Mouse (Mus musculus) adrenal gland, adult 8-10 months (tissue): ENCODE data around the gene Prkag2. TPM values are rescaled to one million over a fixed set of nuclear protein-coding genes. Genes with fewer than 3 reads are reported as not detected.

Experiments used
- DNase-seq: peaks from one replicate; pipeline ENCODE4 v3.0.0; 2022
- total RNA-seq, 4 experiments: library from RNA; stranded (reverse); gene quantifications; 2 replicates each; pipeline ENCODE4 v1.2.4; 2022

Gene Prkag2
- total RNA-seq, 4 experiments from 2014 or later = 30.7 to 56.0 (median 42.9) TPM

DNA sequence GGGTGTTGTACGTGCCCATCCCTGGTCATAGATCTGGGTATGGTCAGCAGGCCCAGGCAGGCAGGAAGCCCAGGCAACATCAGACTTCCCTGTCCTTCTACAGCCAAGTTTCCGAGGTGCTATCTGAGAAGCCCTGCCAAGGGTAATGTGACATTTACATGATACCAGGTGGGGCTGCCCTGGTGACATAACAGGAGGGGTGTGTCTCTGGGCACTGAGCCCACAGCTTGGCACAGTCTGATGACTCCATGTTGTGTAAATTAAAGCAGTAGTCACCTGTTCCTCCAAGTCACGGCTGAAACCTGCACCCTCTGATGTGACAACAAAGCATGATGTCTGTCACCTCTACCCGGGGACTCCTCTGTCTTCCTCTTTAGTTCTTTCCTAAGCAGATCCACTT lies 136.7 kb downstream of the Prkag2 start:
- DNase-seq = no peak

DNA sequence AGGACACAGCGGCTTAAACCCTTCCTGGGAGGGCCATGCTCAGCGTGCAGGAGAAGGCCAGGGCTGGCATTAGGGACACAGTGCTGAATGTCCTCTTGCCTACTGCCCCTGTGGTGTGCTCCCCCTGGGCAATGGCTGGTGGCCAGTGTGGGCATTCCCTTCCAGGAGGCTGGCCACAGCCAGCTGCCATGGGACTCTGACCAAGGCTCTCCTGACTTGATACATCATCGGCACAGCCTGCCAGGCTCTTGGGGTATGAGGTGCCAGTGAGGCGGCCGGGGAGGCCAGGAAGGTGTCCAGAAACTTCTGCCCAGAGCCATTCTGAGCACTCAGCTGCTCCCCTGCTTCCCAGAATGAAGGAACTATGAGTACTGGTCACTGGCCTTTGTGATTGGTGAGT lies 139.7 kb downstream of the Prkag2 start:
- no peak for DNase-seq

DNA sequence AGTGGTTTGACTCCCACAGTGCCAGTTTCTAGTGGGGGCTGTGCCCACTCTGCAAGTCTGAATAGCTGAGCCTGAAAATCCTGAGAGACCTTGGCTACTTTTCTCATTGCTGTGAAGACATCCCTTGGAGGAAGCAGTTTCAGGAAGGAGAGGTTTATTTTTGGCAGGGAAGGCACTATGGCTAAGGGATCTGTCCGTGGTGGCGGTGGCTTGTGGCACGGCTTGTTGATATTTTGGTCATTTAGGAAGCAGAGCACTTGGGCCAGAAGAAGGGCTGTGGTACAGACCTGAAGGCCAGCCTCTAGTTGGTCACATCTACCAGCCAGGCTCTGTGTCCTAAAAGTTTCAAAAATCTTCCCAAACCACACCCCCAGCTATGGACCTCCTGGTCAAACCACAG lies 140.7 kb downstream of the Prkag2 start:
- DNase-seq = no peak

DNA sequence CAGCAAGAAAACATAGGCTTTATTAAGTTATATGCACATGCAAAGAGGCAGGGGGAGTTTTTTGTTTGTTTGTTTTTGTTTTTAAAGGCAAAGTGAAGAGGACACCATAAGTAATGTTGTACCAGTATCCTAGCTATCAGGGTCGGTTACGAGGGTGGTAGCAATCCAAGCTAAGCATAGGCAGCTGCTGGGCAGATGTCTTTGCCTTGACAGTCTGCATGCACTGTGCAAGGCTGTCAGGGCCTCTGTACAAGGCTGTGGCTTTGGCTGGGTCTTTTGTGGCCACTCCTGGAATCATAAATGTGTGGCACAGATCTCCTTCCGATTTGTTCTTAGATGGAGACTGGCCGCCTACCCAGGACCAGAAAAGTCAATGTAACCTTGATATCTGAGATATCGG lies 141.8 kb downstream of the Prkag2 start:
- DNase-seq = no peak

DNA sequence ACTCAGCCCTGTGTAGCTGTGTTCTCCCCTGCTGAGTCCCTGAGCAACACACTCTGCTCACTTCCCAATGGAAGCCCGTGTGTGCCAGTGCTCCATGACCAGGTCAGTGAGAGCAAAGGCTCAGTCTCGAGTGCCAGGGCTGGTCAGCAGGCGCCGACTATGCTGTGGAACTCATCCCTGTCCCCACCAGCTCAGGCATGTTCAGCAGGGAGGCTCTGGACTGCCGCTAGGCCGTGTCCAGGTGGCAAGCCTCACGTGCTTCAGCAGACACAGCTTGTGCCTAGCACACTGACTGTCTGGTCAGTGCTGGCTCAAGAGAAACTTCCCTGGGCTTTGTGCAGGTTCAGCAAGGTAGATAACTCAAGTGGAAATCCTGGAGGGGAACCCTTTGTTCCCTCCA lies 143.6 kb downstream of the Prkag2 start:
- no peak for DNase-seq

DNA sequence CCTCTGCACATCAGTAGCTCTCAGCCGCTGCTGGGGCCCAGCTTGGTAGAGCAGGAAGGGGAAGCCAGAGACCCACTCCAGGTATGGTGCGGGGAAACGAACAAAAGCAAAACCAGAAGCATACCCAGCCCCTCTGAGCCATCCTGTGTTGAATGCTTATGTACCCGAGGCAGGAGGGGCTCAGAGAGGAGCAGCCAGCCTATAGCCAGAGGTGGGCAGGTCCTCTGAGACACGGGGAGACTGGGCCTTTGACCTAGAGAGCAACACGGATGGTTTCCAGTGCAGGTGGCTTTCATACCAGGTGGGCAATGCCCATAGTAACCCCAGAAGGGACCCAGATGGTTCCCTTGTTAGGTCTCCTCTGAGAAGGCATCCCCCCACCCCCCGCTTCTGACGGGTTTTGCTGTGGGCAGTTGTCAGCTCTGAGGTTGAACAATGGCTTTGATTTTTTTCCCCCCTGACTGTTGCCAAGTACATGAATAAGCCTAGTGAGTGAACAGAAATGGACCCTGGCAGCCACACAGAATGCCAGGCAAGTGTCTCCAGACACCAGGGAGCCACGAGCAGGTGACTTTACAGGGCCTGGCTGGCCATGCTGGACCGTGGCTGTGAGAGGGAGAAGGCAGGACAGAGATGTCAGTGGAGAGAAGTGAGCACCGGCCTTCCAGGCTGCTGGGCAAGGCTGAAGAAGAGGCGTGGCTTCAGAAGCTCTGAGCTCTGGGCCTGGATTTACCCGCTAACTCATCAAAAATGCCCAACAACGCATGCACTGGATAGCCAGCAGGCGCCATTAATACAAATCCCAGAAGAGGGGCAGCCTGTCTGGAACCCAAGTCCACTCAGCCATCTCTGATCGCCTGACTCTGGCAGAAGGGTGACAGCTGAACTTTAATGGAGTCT lies 147.3 kb downstream of the Prkag2 start:
- no peak for DNase-seq

GRCm38 (mm10) chr5:24952212-24952611 lies 148.2 kb downstream of the Prkag2 start:
- DNase-seq = no peak

- no peak for DNase-seq
These were observed 149.4 kb downstream of the Prkag2 start for GRCm38 (mm10) chr5:24950891-24951574.

- no peak for DNase-seq
These were observed 150.4 kb downstream of the Prkag2 start for GRCm38 (mm10) chr5:24950039-24950438.

DNA sequence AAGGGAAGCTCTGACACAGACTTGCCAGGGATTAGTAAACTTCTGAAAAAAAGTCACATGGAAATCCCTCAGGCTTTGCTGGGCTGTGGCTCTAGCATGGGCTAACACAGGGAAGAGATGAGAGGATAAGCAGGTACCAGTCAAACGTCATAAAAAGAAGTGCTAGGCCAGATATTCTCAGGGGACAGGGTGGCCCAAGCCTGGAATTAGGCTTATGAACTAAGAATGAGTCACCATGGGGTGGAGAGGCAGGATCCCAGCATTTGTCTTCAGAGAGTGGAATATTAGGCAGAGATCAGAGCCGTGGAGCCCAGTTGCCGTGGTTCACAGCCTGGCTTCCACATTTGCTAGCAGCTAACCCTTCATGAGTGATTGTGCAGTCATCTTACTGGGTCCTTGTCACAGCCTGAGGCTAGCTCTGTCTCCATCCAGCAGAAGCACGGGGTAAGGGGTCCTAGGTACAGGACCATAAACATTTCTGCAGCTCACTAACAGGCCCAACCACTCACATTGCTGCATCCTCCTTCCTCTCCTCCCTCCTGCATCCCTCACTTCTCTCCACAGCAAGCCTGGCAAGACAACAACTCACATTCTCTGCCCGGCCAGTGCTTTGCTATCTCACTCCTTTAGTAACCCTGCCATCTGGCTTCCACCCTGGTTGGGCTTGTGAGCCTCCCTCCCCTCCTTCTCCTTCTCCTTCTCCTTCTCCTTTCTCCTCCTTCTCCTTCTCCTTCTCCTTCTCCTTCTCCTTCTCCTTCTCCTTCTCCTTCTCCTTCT lies 162.2 kb downstream of the Prkag2 start:
- DNase-seq = no peak

- no peak for DNase-seq
These were observed 164.0 kb downstream of the Prkag2 start for GRCm38 (mm10) chr5:24936451-24936850.

DNA sequence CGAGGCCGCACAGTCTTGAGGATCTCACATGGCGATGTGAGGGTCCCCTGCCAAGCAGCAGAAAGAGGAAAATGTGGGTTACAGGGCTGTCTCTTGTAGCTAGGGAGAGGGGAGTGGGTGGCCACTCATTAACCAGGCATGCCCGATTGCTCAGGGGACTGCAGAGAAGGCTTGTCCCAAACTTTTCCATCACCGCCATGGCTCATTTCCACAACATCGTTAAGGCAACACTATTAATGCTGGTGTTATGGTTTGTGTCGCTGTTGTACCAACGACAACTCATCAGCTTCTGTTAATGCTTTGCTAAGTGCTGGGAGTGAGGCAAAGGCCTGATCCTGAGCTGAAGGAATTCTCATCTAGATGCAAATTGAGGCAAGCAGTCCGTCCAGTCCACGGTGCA lies 165.0 kb downstream of the Prkag2 start:
- no peak for DNase-seq

DNA sequence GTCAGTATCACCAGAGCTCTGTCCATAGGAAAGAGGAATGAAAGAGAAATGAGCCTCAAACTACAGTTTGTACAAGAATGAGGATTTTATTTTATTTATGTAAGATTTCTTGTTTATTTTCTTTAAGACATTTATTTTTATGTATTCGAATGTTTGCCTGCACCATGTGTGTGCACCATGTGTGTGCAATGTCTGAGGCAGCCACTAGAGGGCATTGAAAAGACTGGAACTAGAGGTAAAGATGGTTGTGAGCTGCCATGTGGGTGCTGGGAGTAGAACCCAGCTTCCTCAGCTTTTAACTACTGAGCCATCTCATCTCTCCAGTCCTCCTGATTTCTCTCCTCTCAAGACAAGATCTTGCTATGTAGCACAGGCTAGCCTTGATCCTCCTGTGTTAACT lies 166.7 kb downstream of the Prkag2 start:
- DNase-seq = no peak

GRCm38 (mm10) chr5:24931578-24932185 lies 168.8 kb downstream of the Prkag2 start:
- DNase-seq = no peak

DNA sequence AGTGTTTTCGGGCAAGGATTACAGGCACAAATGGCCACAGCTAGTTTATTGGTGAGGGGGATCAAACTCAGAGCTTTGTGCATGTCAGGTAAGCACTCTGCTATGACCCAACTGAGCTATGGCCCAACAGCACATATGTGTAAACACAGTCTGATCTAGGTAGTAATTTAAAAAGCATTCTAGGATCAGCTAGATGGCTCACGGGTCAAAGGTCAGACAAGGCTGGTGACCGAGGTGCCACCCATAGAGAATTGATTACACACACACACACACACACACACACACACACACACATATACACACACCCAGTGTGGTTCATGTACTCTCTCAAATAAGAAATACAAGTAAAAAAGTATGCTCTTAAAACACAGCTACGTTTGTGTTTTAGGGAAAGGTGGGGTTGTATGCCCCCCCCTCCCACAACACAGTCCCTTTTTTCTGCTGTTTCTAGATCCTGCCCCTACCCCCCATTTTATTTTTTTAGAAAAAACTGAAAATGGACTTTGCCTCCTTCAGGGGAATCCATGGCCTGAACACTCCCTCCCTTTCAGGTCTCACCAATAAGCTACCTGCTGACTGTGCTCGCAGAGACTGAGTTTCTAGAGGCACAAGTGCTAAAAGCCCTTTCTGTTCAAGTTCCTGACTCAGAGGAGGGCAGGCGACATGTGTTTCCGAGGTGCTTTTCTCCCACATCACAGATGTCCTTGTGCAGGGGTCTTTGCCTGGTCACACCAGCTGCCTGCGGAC lies 169.4 kb downstream of the Prkag2 start:
- DNase-seq = no peak

GRCm38 (mm10) chr5:24928816-24929215 lies 171.6 kb downstream of the Prkag2 start:
- DNase-seq = no peak

GRCm38 (mm10) chr5:24927706-24928105 lies 172.7 kb downstream of the Prkag2 start:
- DNase-seq = no peak

DNA sequence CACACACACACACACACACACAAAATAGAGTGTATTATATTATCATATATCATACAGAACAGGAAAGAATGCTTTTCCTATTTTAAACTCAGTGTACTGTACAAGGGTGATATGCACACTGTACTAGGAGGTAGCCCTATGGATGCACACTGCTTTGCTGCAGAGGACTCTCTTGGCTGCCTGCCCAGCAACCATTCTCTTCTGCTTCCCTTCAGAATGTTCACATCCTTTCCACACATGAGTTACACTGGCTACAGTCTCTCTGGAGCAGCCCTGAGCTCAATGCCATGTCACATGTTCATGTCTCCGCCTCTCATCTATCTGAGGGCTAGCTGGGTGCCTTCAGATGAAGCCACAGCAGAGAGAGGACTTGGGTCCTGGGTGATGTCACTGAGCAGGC lies 181.3 kb downstream of the Prkag2 start:
- DNase-seq = no peak

DNA sequence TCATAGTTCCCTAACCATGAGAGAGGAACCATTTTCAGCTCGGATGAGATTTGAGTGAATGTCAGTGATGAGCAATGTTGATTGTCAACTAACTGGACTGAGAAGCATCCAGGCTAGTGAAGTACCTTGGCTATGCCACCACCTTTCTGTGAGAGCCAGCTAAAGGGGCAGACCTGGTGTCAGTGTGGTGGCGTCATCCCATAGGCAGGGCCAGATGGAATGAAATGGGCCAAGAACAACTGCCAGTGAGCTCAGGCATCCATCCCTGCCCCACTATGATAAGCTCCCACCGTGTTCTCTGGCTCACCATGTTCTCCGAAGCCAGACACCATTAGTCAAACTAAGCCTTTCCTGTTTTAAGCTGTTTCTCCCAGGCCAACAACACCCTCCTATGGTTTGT lies 183.9 kb downstream of the Prkag2 start:
- no peak for DNase-seq

GRCm38 (mm10) chr5:24915119-24915518 lies 185.3 kb downstream of the Prkag2 start:
- no peak for DNase-seq

DNA sequence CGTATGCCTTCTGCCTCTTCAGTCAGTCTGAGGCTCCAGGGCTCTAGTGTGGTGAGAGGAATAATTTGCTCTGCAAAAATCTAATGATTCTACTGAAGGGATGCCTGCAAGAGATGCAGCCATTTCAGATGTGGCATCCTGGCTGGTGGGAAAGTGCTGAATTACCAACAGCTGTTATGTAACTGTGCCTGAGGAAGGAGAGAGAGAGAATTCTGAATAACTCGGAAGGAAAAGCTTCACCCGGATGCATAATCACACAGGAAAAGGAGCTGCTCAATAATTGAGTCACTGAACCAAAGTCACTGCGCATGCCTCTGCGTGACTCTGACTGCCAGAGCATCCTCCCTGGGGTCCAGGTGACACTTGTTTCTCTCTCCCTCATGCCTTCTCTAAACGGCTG lies 186.8 kb downstream of the Prkag2 start:
- no peak for DNase-seq
